Mouse (Mus musculus) heart, postnatal 0 days (tissue): ENCODE measurements around the gene Trmt61a. TPM values are rescaled to one million over a fixed set of nuclear protein-coding genes. Genes with fewer than 3 reads are reported as not detected.
A peak's percentile ranks its signal among the peaks of the same experiment; 100 is the strongest.

ENCODE experiments used
- ATAC-seq: fragments of 200-750 bp; cut with Nextera tagmentation; 2 replicates; pipeline ENCODE4 v1.8.0; 2017; ENCODE audit warnings: low read depth, moderate number of reproducible peaks, moderate library complexity; ENCODE audit not compliant: insufficient read depth
- DNase-seq: peaks from one replicate; pipeline ENCODE4 v3.0.0-alpha.2; 2016; ENCODE audit warnings: low spot score
- H3K27ac ChIP-seq: fragments of 300-500 bp; sonication (generic); 2 replicates; pipeline ENCODE4 v1.5.1; 2014; ENCODE audit warnings: low read depth, mild to moderate bottlenecking
- H3K27me3 ChIP-seq: fragments of 300-500 bp; sonication (generic); 2 replicates; pipeline ENCODE4 v1.6.1; 2014; ENCODE audit warnings: low read length, mixed read lengths; ENCODE audit not compliant: control insufficient read depth, insufficient read depth
- H3K36me3 ChIP-seq: fragments of 300-500 bp; sonication (generic); replicated peaks from 2 replicates; pipeline ENCODE4 v1.6.1; 2014; ENCODE audit warnings: low read length, mixed read lengths; ENCODE audit not compliant: control insufficient read depth, insufficient read depth
- H3K4me1 ChIP-seq: fragments of 300-500 bp; sonication (generic); 2 replicates; pipeline ENCODE4 v1.6.1; 2014; ENCODE audit warnings: antibody characterized with exemption; ENCODE audit not compliant: control insufficient read depth, insufficient read depth
- H3K4me2 ChIP-seq: fragments of 300-500 bp; sonication (generic); 2 replicates; pipeline ENCODE4 v1.6.1; 2014; ENCODE audit warnings: low read depth, mild to moderate bottlenecking, low read length, moderate library complexity
- H3K4me3 ChIP-seq: fragments of 300-500 bp; sonication (generic); 2 replicates; pipeline ENCODE4 v1.5.1; 2014; ENCODE audit warnings: low read depth, low read length
- H3K9ac ChIP-seq: fragments of 300-500 bp; sonication (generic); replicated peaks from 2 replicates; pipeline ENCODE4 v1.6.1; 2014; ENCODE audit warnings: low read depth, low read length, mixed read lengths
- H3K9me3 ChIP-seq: fragments of 300-500 bp; sonication (generic); replicated peaks from 2 replicates; pipeline ENCODE4 v1.6.1; 2016; ENCODE audit warnings: low read length; ENCODE audit not compliant: control insufficient read depth
- CTCF ChIP-seq: IDR thresholded peaks from 2 replicates; pipeline ENCODE4 v1.5.1; 2016; ENCODE audit warnings: antibody characterized with exemption, control low read depth, low read depth
- EP300 ChIP-seq: IDR thresholded peaks from 2 replicates; pipeline ENCODE4 v1.6.1; 2016; ENCODE audit warnings: antibody characterized with exemption, low read depth
- WGBS: fragments of 180-500 bp; shearing (Covaris S2); extraction: QIAGEN DNeasy Blood & Tissue Kit; methylation state at CpG from one replicate; pipeline ENCODE4 v1.1.7; 2014; 5-methylcytosine and 5-hydroxymethylcytosine counted together
- polyA plus RNA-seq: library from polyadenylated mRNA; unstranded; fragments of >200 nt; fragmentation: Nextera tagmentation; extraction: Ambion mirVana; gene quantifications from 2 replicates; pipeline ENCODE4 v1.2.1, GENCODE M21; 2015
- total RNA-seq: library from RNA; depleted of rRNA; stranded (reverse); fragments of >200 nt; gene quantifications from 2 replicates; pipeline ENCODE4 v1.2.3, GENCODE M21; 2014; ENCODE audit warnings: low replicate concordance

The Trmt61a gene
- total and polyA plus RNA-seq, 2 experiments from 2014 or later: 6.1 to 24.9 TPM

DNA sequence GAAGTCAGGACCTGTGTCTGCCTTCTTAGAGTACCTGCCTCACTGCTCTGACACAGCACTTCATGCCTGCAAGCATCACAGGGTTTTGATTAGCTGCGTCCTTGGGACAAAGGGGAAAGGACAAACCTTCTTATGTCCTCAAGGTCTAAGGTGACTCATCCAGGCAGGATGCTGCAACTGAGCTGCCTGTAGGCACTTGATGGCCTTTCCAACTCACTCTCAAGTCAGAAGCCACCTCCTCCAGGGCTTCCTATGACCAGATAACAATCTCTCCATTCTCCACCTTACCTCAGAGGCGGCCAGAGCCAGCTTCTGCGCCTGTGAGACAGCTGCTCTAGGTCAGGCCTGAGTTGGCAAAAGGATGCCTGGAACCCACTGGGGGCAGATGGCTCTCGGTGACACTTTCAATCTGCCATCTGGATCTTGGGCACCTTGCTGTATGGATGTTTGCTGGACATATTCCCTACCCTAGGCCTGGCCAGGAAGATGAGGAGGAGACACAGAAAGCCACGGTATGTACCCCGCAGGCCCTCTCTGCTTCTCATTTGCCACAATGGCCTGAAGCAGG lies 20.5 kb downstream of the Trmt61a start:
- no peaks in the 10 kb centered on the region for H3K9me3 ChIP-seq
- no peak overlapping the region for H3K9ac ChIP-seq
- H3K36me3 ChIP-seq: no peaks in the 10 kb centered on the region
- WGBS: 74% methylated on average over 6 of the region's 6 CpGs
- DNase-seq (no peak), ATAC-seq (no peak)
- TF ChIP-seq CTCF: no peak
- H3K27me3 ChIP-seq: no peaks in the 10 kb centered on the region
- no peak overlapping the region for H3K4me2 ChIP-seq
- no peak overlapping the region for H3K4me3 ChIP-seq
- no peak overlapping the region for H3K27ac ChIP-seq
- H3K4me1 ChIP-seq: peaks cover 18% of the 10 kb centered on the region

DNA sequence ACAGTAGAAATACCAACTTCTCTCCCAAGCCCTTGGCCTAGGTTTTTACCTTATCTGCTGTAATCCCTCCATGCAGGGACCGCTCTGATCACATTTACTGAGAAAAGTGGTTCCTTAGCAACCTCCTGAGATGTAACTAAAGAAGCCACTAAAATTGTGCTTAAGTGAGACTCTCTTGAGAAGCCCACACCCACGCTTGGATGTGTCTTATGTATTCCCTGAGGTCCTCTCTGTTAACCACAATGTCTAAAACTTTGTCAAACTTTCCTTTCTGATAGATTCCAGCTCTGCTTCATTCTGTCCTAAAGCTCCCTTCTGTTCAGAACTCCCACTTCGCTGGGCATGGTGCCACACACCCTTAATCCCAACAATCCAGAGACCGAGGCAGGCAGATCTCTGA lies 21.6 kb downstream of the Trmt61a start:
- Histone ChIP-seq H3K9ac (no peak overlapping the region), H3K4me3 (no peak overlapping the region), H3K4me1 (peaks cover 10% of the 10 kb centered on the region), H3K27me3 (no peaks in the 10 kb centered on the region), H3K36me3 (no peaks in the 10 kb centered on the region), H3K4me2 (no peak overlapping the region), H3K9me3 (no peaks in the 10 kb centered on the region), H3K27ac (no peak overlapping the region)
- 77% methylated on average over 4 of the region's 4 CpGs for WGBS
- ATAC-seq (no peak), DNase-seq (no peak)
- no peak for TF ChIP-seq CTCF

DNA sequence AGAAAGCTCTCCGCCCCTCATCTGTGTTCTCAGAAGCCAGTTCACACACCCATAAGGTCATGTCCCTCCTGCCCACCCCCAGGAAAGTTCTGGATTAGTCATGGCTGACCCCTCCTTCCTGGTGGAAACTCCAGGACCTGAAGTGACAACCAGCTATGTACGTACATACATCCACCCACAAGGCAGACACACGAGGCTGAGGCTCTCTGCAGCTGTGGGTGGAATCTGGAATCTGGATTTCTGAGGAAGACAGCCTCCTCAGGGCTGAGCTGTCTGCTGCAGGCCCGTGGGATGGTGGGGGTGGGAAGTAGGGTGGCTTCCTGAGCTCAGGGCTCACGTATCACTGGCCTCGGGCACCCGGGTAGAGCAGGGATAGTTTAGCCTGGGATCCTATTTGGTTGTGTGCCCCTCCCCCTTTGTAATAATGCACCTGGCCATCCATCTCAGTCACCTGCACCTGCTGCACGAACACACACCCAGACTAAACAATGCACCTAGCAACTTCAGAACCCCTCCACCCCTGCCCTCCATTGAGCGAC lies 23.1 kb downstream of the Trmt61a start:
- peaks cover 18% of the 10 kb centered on the region for H3K4me1 ChIP-seq
- no peaks in the 10 kb centered on the region for H3K9me3 ChIP-seq
- no peaks in the 10 kb centered on the region for H3K27me3 ChIP-seq
- no peak overlapping the region for H3K27ac ChIP-seq
- H3K4me2 ChIP-seq: no peak overlapping the region
- no peak overlapping the region for H3K9ac ChIP-seq
- no peaks in the 10 kb centered on the region for H3K36me3 ChIP-seq
- no peak overlapping the region for H3K4me3 ChIP-seq
- no peak for ATAC-seq
- WGBS: 55% methylated on average over 9 of the region's 9 CpGs
- no peak for TF ChIP-seq EP300
- no peak for TF ChIP-seq CTCF
- no peak for DNase-seq

DNA sequence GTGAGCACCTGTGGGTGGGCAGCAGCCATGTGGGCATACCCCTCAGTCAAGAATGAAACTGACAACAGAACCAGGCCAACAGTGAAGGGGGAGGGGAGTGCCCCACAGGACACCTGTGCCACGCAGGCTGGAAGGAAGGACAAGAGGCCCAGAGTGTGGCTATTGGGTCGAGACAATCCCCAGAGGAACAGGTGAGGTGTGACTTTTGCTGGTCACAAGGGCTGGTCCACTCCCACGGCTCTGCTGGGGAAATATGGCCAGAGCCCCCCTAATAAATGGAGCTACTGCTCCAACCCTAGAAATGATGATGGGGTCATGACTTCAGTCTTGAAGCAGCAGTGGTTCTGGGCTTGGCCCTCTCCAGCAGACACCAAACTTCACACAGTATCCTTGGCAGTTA lies 25.4 kb downstream of the Trmt61a start:
- no peak overlapping the region for H3K27ac ChIP-seq

DNA sequence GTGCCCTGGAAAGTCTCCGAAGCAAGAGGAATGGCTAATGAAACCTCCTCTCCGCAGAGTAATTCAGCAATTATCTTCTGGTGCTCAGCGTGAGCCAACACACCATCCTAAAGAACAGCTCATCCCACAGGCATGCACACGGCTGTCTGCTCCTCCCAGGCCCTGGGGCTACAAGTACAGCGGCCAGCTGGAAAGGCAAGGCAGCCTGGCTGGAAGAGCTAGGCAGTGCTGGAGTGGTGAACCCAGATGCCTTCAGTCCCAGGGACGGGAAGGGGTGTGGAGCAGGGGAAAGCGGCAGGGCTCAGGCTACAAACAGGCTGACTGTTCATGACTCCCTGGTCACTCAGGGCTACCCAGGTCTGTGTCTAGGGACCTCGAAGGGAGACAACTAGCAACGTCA lies 26.7 kb downstream of the Trmt61a start:
- Histone ChIP-seq H3K4me1 (peaks cover 24% of the 10 kb centered on the region), H3K36me3 (peaks cover 12% of the 10 kb centered on the region), H3K9me3 (no peaks in the 10 kb centered on the region), H3K4me2 (no peak overlapping the region), H3K27me3 (no peaks in the 10 kb centered on the region), H3K27ac (peak overlapping the region; percentile 87), H3K9ac (no peak overlapping the region), H3K4me3 (no peak overlapping the region)
- TF ChIP-seq CTCF: no peak
- no peak for TF ChIP-seq EP300
- WGBS: 22% methylated on average over 9 of the region's 9 CpGs
- ATAC-seq: peak; percentile 52
- peak; percentile 59 for DNase-seq

More for the DNA sequence above, 25.4 kb downstream of the Trmt61a start:
- ATAC-seq (no peak), DNase-seq (no peak)
- no peak for TF ChIP-seq CTCF
- no peak for TF ChIP-seq EP300
- Histone ChIP-seq H3K4me1 (peaks cover 24% of the 10 kb centered on the region), H3K27me3 (no peaks in the 10 kb centered on the region), H3K9ac (no peak overlapping the region), H3K9me3 (no peaks in the 10 kb centered on the region), H3K4me3 (no peak overlapping the region), H3K36me3 (no peaks in the 10 kb centered on the region), H3K4me2 (no peak overlapping the region)
- WGBS: 78% methylated on average over 3 of the region's 3 CpGs
